Mouse (Mus musculus): ENCODE measurements around the gene Ndufb10.

DNA sequence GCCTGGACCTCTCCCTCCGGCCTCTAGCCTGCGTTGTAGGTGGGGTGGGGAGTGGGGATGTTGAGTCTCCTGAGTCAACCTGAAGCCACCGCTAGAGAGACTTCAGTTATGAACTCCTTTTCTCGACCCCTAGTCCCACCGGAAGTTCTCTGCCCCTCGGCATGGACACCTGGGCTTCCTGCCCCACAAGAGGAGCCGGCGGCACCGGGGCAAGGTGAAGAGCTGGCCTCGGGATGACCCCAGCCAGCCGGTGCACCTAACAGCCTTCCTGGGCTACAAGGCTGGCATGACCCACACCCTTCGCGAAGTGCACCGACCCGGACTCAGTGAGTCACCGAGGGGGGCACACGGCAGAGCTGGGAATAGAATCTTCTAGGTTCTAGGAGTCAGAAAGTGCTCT, 3.9 kb upstream of the Ndufb10 start:
- TF ChIP-seq USF1 (IDR thresholded peaks at IDR 0.05; ENCODE audit: low read depth) (no peak), CTCF (IDR thresholded peaks at IDR 0.05; ENCODE audit: control insufficient read depth, insufficient read depth, insufficient read length) (no peak), MAX (IDR thresholded peaks at IDR 0.05) (no peak), FOSL1 (IDR thresholded peaks at IDR 0.05; ENCODE audit: insufficient read depth, low read length, poor library complexity, severe bottlenecking) (no peak), CEBPB (IDR thresholded peaks at IDR 0.05; ENCODE audit: low read depth) (no peak), MYOG (IDR thresholded peaks at IDR 0.05; ENCODE audit: control insufficient read depth, extremely low read depth, insufficient read length) (no peak)
